25 mouse cellular contexts compared by ENCODE assay signal in the genomic region with DNA sequence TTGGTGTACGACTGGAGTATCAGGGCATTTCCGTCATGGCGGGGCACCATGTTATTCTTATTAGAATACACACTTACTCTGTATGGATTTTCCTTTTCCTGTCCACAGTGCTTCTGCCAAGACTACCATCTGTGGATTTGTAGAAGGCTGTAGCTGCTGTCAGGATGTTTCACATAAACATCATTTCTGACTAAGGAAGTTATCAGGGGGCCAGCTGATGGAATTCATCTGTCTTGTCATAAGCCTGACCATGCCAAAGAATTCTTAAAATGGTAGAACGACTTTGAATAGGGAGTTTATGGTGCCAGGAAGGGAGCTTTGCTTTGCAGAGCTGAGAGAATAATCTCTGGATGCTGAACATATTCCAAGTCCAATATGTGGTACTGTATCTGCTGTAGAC. TPM values are rescaled to one million over a fixed set of nuclear protein-coding genes. Genes with fewer than 3 reads are reported as not detected.
DNase-seq lines count a peak whose midpoint lies in the region; ATAC-seq and TF ChIP-seq lines count a peak whose summit lies in the region.
"Had no signal": no experiment of that assay in that cellular context is flagged by ENCODE, and none has a peak within 500 bp of the region (broad histone marks: within the 10 kb centered on the region; RNA-seq: fewer than 3 reads in every experiment).

No protein-coding gene starts in this region.

- H3K4me1 ChIP-seq in lung, embryonic 14.5 days (ENCODE audit: insufficient read depth): no peaks in the 10 kb centered on the region
- peaks cover 8% of the 10 kb centered on the region for H3K4me1 ChIP-seq in cortical plate, adult 2 months (ENCODE audit: control insufficient read depth, insufficient read depth, low read length)
- H3K4me1 ChIP-seq: embryonic facial prominence, embryonic 15.5 days; heart, embryonic 12.5 days; hindbrain, embryonic 10.5 days had no signal

- H3K9ac ChIP-seq in lung, embryonic 14.5 days: no peak overlapping the region
- H3K9ac ChIP-seq: embryonic facial prominence, embryonic 15.5 days; heart, embryonic 12.5 days; hindbrain, embryonic 14.5 days had no signal

- no peak overlapping the region for H3K27ac ChIP-seq in lung, embryonic 14.5 days (ENCODE audit: low read depth)
- peak overlapping the region; percentile 35; the same call in 1 of the 2 replicates for H3K27ac ChIP-seq in cortical plate, adult 2 months (ENCODE audit: insufficient read depth, low read length)
- H3K27ac ChIP-seq: embryonic facial prominence, embryonic 15.5 days; forebrain, embryonic 10.5 days; gastrocnemius, adult 2 months; hindbrain, embryonic 10.5 days; hindbrain, embryonic 14.5 days had no signal

- no peaks in the 10 kb centered on the region for H3K9me3 ChIP-seq in lung, embryonic 14.5 days (ENCODE audit: low read depth, low read length)
- H3K9me3 ChIP-seq: embryonic facial prominence, embryonic 15.5 days; forebrain, embryonic 10.5 days; G1E; heart, embryonic 12.5 days; hindbrain, embryonic 10.5 days had no signal

- TF ChIP-seq CTCF in lung, embryonic 14.5 days (IDR thresholded peaks at IDR 0.05; ENCODE audit: low read depth): no peak
- TF ChIP-seq CTCF in cortical plate, adult 2 months (IDR thresholded peaks at IDR 0.05; ENCODE audit: extremely low read depth, insufficient read depth, low read length): no peak

- no peak for TF ChIP-seq POLR2A in cortical plate, adult 2 months (IDR thresholded peaks at IDR 0.05; ENCODE audit: extremely low read depth, insufficient read depth, low read length)

- WGBS in lung, embryonic 14.5 days: 53% methylated on average over 4 of the region's 4 CpGs

- H3K27me3 ChIP-seq in lung, embryonic 14.5 days (ENCODE audit: insufficient read depth, low read length): 0 out of 2 replicates have a peak, but pooled peaks cover 2% of the 10 kb centered on the region
- H3K27me3 ChIP-seq: embryonic facial prominence, embryonic 15.5 days; heart, embryonic 12.5 days; Patski had no signal

- DNase-seq in layer of hippocampus, adult 9-11 months: peak; percentile 30
- no peak for DNase-seq in layer of hippocampus, adult 9-10 months (ENCODE audit: low spot score)
- DNase-seq in lung, embryonic 14.5 days: peak; percentile 45
- no peak for DNase-seq in lung, postnatal 36 days
- DNase-seq in brain, adult 2 months (ENCODE audit: low read depth, low spot score): peak; percentile 67
- no peak for DNase-seq in MN1 (ENCODE audit: low spot score)
- DNase-seq: adrenal gland, postnatal 14 days; cerebellum, adult 2 months; cerebellum, postnatal 10 days; embryo, embryonic 11 days; gastrocnemius, adult 2 months; gastrocnemius, postnatal 25 days had no signal

- no peaks in the 10 kb centered on the region for H3K36me3 ChIP-seq in lung, embryonic 14.5 days (ENCODE audit: insufficient read depth)
- H3K36me3 ChIP-seq: embryonic facial prominence, embryonic 15.5 days; forebrain, embryonic 10.5 days; G1E; heart, embryonic 12.5 days; hindbrain, embryonic 10.5 days had no signal

- H3K4me3 ChIP-seq in lung, embryonic 14.5 days (ENCODE audit: low read depth, low read length): no peak overlapping the region
- H3K4me3 ChIP-seq in cortical plate, adult 2 months (ENCODE audit: insufficient read depth, low read length): no peak overlapping the region
- H3K4me3 ChIP-seq: embryonic facial prominence, embryonic 15.5 days; erythroblast, embryonic 14.5 days; forebrain, embryonic 10.5 days; gastrocnemius, adult 2 months; heart, embryonic 12.5 days; hindbrain, embryonic 10.5 days had no signal

- H3K4me2 ChIP-seq in lung, embryonic 14.5 days: no peak overlapping the region
- H3K4me2 ChIP-seq: embryonic facial prominence, embryonic 15.5 days; heart, embryonic 12.5 days; hindbrain, embryonic 14.5 days had no signal

- ATAC-seq in lung, embryonic 14.5 days (ENCODE audit: insufficient read depth): no peak
- ATAC-seq: activated CD4-positive, CD25-positive, alpha-beta regulatory T cell, adult 4 months; forebrain, embryonic 14.5 days; Patski had no signal

RNA-seq across cellular contexts. Expression of gene Igsf11, which starts 19.2 kb away (rescaled TPM):
- polyA plus RNA-seq in lung, embryonic 14.5 days (2014; fragmentation: Nextera tagmentation; extraction: Ambion mirVana): 0.12 and 0.18 TPM in 2 replicates
- polyA plus RNA-seq in cortical plate, adult 2 months (2012; rRNA removed): 23.7 and 25.3 TPM in 2 replicates
- polyA plus RNA-seq: erythroblast, embryonic 14.5 days; G1E had no signal

RNA-seq across cellular contexts. Expression of gene 4930435E12Rik, which starts 44.7 kb away (rescaled TPM):
- not detected in 2 replicates for polyA plus RNA-seq in lung, embryonic 14.5 days (2014; fragmentation: Nextera tagmentation; extraction: Ambion mirVana)
- polyA plus RNA-seq in cortical plate, adult 2 months (2012; rRNA removed): not detected in 2 replicates
- polyA plus RNA-seq: activated CD4-positive, CD25-positive, alpha-beta regulatory T cell, adult 4 months; cerebellum, adult 2 months; embryonic facial prominence, embryonic 11.5 days; embryonic facial prominence, embryonic 15.5 days; erythroblast, embryonic 14.5 days; forebrain, embryonic 10.5 days; forebrain, embryonic 14.5 days; G1E; heart, embryonic 12.5 days; heart, embryonic 16.5 days; hindbrain, embryonic 10.5 days; hindbrain, embryonic 14.5 days; Patski had no signal

Comparison
In these comparisons a context has a peak if more than half of its experiments do, and no peak if none do; other contexts are left out.
1. DNase-seq: peak in layer of hippocampus, adult 9-11 months (single experiment), lung, embryonic 14.5 days (single experiment) and brain, adult 2 months (single experiment); none in layer of hippocampus, adult 9-10 months (single experiment), lung, postnatal 36 days (single experiment) and MN1 (single experiment).
2. RNA of gene Igsf11, which starts 19.2 kb away (polyA plus RNA-seq): 23.7 to 25.3 TPM in cortical plate, adult 2 months; 0.12 to 0.18 TPM in lung, embryonic 14.5 days; every median in the first group is over 10 times any median in the second.